Mouse (Mus musculus) CD4-positive, CD25-positive, alpha-beta regulatory T cell, adult 2 months (primary cell): ENCODE results near the gene Acp2.

Experiments
- DNase-seq: peaks from one replicate; pipeline ENCODE4 v3.0.0-alpha.2; 2012; ENCODE audit warnings: low read depth, low spot score

Acp2 gene

GRCm38 (mm10) chr2:91202222-91202971, at the start of gene Acp2, which contains the start of gene Nr1h3:
TSS of gene Acp2 (plus strand) at chr2:91202885.
TSS of gene Nr1h3 (minus strand) at chr2:91202834.
- peak; percentile 94 for DNase-seq

- DNase-seq: no peak
These were observed 49.8 kb upstream of the Acp2 start for GRCm38 (mm10) chr2:91152885-91153377.

- no peak for DNase-seq
These were observed 48.6 kb upstream of the Acp2 start for GRCm38 (mm10) chr2:91154091-91154490.

GRCm38 (mm10) chr2:91157002-91157752, 45.5 kb upstream of the Acp2 start:
- no peak for DNase-seq

DNA sequence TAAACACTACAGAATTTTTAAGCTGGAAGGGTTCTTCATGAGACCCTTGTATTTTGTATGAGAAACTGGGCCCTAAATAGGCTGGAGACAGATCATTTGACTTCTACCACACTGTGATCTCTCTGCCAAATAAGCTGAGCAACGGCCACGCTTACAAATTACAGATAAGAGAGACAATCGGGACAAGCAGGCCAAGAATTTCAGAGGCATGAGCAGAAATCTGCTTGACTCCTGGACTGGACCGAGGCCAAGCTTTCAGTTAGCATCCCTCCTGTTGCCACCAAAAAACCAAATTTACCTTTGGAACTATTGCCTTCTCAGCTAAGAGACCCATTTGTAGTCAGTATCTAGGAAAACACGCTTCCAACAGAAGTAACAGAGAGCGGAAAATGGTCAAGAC, 42.1 kb upstream of the Acp2 start:
- DNase-seq: no peak

- no peak for DNase-seq
These were observed 39.7 kb upstream of the Acp2 start for GRCm38 (mm10) chr2:91162952-91163351.

DNA sequence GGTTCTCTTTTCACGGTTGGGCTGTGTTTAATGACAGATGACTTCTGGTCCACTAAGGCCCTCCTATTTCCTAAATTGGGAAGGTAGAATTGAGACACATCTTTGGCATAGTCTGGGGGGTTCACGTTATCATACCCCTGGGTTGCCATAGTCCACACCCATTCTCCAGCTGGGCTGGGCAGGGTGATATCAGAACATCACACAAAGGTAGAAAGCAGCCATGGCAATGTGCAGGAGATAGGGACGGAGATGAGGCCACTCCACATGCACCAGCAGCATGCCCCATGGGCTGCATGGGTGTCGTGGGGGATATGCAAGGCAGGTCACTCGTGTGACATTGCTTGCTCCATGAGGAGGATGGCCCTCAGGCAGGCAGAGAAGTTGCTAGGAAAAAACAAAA, 39.2 kb upstream of the Acp2 start:
- DNase-seq: no peak

GRCm38 (mm10) chr2:91164991-91165390, 37.7 kb upstream of the Acp2 start:
- DNase-seq: no peak

DNA sequence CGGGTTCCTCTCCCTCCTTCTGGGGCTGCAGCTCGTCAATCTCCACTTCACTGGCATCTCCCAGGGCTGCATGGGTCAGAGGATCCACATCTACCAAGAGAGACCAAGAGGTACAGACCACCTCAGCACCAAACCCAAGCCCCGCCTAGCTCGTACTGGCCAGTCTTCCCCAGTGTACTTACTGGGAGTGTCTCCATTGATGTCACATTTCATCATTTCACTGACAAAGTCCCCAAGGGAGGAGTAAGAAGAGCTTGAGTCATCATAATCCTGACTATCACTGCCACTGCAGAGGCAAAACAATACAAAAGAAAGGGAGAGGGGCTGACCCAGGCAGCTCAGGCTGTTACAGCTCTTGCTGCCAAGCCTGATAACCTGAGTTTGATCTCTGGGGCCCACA, 35.1 kb upstream of the Acp2 start:
- DNase-seq: no peak

- DNase-seq: no peak
These were observed 32.9 kb upstream of the Acp2 start for GRCm38 (mm10) chr2:91169587-91170322.

DNA sequence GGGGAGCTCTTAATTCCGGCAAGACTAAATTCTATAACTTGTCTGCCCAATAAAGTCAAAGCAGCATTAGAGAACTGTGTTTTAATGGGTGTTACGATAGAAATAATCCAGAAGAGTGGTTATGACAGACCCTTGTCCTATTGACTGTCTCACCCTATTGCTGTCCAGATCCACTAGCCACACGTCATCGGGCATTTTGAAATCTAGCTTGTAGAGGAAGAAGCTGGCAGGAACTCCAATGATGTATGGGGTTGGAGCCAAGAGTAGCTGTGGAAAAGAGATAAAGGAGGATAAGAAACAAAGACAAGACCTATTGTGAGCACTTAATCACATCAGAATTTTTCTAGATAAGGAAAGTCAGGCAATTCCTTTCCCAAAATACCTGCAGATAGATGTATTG, 27.2 kb upstream of the Acp2 start:
- no peak for DNase-seq

- no peak for DNase-seq
These were observed 26.5 kb upstream of the Acp2 start for GRCm38 (mm10) chr2:91176234-91176633.

- no peak for DNase-seq
These were observed 22.9 kb upstream of the Acp2 start for GRCm38 (mm10) chr2:91179825-91180224.

- no peak for DNase-seq
These were observed 22.0 kb upstream of the Acp2 start for GRCm38 (mm10) chr2:91180706-91181105.

GRCm38 (mm10) chr2:91182016-91182404, 20.7 kb upstream of the Acp2 start:
- peak; percentile 74 for DNase-seq

DNA sequence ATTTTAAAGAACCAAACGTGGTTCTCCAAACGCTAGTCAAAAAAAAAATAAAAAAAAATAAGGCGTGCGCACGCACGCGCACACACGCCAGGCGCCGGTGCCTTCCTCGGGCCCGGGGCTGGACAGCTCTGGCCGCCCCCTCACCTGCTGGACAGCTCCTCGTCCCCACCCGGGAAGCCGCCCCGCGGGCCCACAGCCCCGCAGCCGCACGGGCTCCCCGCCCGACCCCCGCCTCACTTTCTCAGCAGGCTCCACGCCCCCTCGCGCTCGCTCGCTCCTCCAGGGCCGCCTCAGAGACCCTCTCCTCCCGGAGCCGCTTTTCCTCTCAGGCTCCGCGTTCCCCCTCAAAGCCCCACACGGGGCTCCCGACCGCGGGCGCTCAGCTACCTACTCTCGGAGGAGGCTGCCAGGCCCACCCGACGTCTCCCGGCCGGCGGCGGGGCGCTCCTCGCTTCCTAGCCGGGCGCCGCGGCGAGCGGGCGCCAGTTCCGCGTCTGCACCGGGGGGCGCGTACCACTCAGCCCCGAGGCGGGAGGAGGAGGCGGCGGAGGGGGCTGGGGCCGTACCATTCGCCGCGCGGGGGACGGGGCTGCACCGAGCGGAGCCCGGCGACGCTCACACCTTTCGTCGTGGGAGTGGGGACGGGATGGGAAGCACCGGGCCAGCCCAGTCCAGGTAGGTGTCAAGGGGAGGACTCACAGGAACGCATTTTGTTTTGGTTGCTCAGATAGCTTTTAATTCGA, 20.1 kb upstream of the Acp2 start:
- peak; percentile 91 for DNase-seq

- DNase-seq: peak; percentile 99
These were observed 19.6 kb upstream of the Acp2 start for GRCm38 (mm10) chr2:91183148-91183513.

DNA sequence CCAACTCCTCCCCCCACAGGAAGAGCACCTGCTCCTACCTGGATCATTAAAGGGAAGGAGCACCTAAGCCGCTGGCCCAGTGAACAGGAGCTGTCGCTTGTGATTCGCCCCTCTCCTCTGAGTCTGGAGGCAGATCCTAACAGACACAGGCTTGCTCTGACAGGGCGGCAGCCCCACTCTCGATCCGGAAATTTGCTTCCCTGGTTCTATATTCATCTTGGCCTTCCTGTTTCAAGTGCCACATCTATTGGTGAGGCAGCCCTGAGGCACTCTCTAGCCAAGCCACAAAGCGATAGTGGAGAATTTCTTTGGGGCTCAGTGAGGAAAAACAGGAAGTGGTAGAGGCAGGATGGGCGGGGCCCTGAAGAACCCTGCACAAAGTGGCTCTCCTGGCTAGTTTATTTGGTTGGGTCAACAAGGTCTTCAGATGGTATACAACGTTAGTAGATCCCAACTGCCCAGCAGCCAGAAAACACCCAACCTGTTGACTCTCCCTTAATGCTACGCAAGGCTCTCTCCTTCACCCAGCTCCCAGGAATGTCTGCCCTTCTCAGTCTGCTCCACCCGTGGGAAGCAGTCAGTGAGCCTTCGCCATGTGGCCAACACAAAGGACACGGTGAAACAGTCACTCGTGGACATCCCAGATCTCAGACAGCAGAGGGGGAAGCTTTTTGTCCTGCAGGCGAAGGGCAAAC, 18.8 kb upstream of the Acp2 start, which contains the start of gene Madd:
TSS of gene Madd (minus strand) at position 127 of the 695 bp plus-strand sequence.
- DNase-seq: peak; percentile 79

GRCm38 (mm10) chr2:91186208-91186607, 16.5 kb upstream of the Acp2 start:
- DNase-seq: no peak

- DNase-seq: peak; percentile 59
These were observed 15.3 kb upstream of the Acp2 start for GRCm38 (mm10) chr2:91187431-91187830.

- no peak for DNase-seq
These were observed 12.2 kb upstream of the Acp2 start for GRCm38 (mm10) chr2:91190501-91190900.
